ENCODE assay signal across 8 mouse cellular contexts in the genomic region with DNA sequence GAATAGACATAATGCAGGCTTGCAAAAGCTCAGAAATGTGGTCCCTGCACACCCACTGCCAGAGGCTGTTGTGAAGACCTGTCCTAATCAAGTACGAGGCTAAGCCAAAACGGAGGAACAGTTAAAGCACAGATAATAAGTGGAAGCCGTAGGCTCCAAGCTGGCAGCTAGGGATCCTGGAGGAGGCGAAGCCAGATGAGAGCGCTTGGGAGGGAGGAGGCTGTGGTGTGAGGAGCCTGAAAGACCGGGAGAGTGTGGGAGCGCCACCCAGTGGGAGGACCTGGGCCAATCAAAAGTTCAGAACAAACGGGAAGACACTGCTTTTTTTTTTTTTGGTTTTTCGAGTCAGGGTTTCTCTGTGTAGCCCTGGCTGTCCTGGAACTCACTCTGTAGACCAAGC. TPM values are rescaled to one million over a fixed set of nuclear protein-coding genes. Genes with fewer than 3 reads are reported as not detected.
DNase-seq lines count a peak whose midpoint lies in the region; ATAC-seq and TF ChIP-seq lines count a peak whose summit lies in the region.

No protein-coding gene starts in this region.

- 5% methylated on average over 9 of the region's 9 CpGs for WGBS in thymus, adult 2 months
- 5% methylated on average over 9 of the region's 9 CpGs for WGBS in midbrain, embryonic 11.5 days

- H3K4me3 ChIP-seq in thymus, adult 2 months (ENCODE audit: control insufficient read depth, insufficient read depth, low read length) = no peak overlapping the region
- no peak overlapping the region for H3K4me3 ChIP-seq in midbrain, embryonic 11.5 days (ENCODE audit: low read depth, low read length)

- no peak overlapping the region for H3K27ac ChIP-seq in thymus, adult 2 months (ENCODE audit: control insufficient read depth, insufficient read depth, low read length)
- H3K27ac ChIP-seq in midbrain, embryonic 11.5 days (ENCODE audit: low read depth, low read length) = no peak overlapping the region

- intact Hi-C loops in gastrocnemius, postnatal 36 days (cut with DNase I) = no loop called here
- intact Hi-C loops in left cerebral cortex, postnatal 4 days (cut with DNase I) = no loop called here

- H3K4me1 ChIP-seq in thymus, adult 2 months (replicated peaks; ENCODE audit: control insufficient read depth, insufficient read depth, low read length) = peaks cover 11% of the 10 kb centered on the region
- 0 out of 2 replicates have a peak, but pooled peaks cover 2% of the 10 kb centered on the region for H3K4me1 ChIP-seq in midbrain, embryonic 11.5 days (ENCODE audit: control insufficient read depth, insufficient read depth, low read length)

- no peak overlapping the region; the same call in 1 of the 2 replicates for H3K4me2 ChIP-seq in midbrain, embryonic 11.5 days

- no peak for TF ChIP-seq POLR2A in thymus, adult 2 months (IDR thresholded peaks at IDR 0.05; ENCODE audit: control insufficient read depth, extremely low read depth, insufficient read depth, low read length, poor library complexity)

- no peaks in the 10 kb centered on the region for H3K36me3 ChIP-seq in thymus, adult 2 months (ENCODE audit: control insufficient read depth, insufficient read depth, low read length)
- H3K36me3 ChIP-seq in midbrain, embryonic 11.5 days (ENCODE audit: control insufficient read depth, insufficient read depth, low read length) = no peaks in the 10 kb centered on the region
- H3K36me3 ChIP-seq in splenic B cell, adult 2 months (ENCODE audit: control insufficient read depth, insufficient read depth, low read length, poor library complexity, severe bottlenecking) = no peaks in the 10 kb centered on the region

- peak; percentile 93 for ATAC-seq in common myeloid progenitor, adult 5-6 weeks (replicated peaks; ENCODE audit: low read depth, poor library complexity, severe bottlenecking)
- ATAC-seq in midbrain, embryonic 11.5 days (ENCODE audit: low FRiP score) = peak; percentile 33; the same call in 1 of the 2 replicates

- TF ChIP-seq CTCF in thymus, adult 2 months (IDR thresholded peaks at IDR 0.05; ENCODE audit: borderline replicate concordance, control insufficient read depth, extremely low read depth, insufficient read depth, low read length, poor library complexity) = 0 out of 2 replicates have a peak, but pooled peaks have one; percentile 29

- peak; percentile 48 for DNase-seq in thymus, adult 2 months
- no peak for DNase-seq in thymus, adult 18-20 months
- DNase-seq in gastrocnemius, postnatal 36 days = peak; percentile 72 to 84
- peak; percentile 85 for DNase-seq in kidney, adult 18-20 months
- peak; percentile 78 for DNase-seq in left cerebral cortex, postnatal 4 days
- DNase-seq in midbrain, embryonic 11.5 days (ENCODE audit: low spot score, missing footprints) = peak; percentile 97
- peak; percentile 32 for DNase-seq in splenic B cell, adult 2 months (ENCODE audit: low read depth, low spot score)

- no peaks in the 10 kb centered on the region for H3K27me3 ChIP-seq in thymus, adult 2 months (ENCODE audit: control insufficient read depth, insufficient read depth, low read length)
- no peaks in the 10 kb centered on the region for H3K27me3 ChIP-seq in midbrain, embryonic 11.5 days (ENCODE audit: control insufficient read depth, insufficient read depth, low read length)
- no peaks in the 10 kb centered on the region for H3K27me3 ChIP-seq in splenic B cell, adult 2 months (ENCODE audit: control insufficient read depth, insufficient read depth, low read length, poor library complexity, severe bottlenecking)

- no peak overlapping the region for H3K9ac ChIP-seq in midbrain, embryonic 11.5 days (ENCODE audit: low read length)

- H3K9me3 ChIP-seq in midbrain, embryonic 11.5 days (ENCODE audit: control insufficient read depth, low read length) = no peaks in the 10 kb centered on the region

RNA-seq across cellular contexts. Expression of gene Dpep1, which starts 4.6 kb away (rescaled TPM):
- 4.5 and 13.2 TPM in 2 replicates for polyA plus RNA-seq in thymus, adult 2 months (2012; rRNA removed)
- not detected in 2 replicates for total RNA-seq in common myeloid progenitor, adult 5-6 weeks (2017)
- total RNA-seq in gastrocnemius, postnatal 36 days (2021) = 10 to 100 TPM; 11.7 to 14.6 TPM
- total RNA-seq in left cerebral cortex, postnatal 4 days (2021) = not detected
- 1.7 and 2.2 TPM in 2 replicates for polyA plus RNA-seq in midbrain, embryonic 11.5 days (2014; fragmentation: Nextera tagmentation; extraction: Ambion mirVana)

RNA-seq across cellular contexts. Expression of gene Chmp1a, which starts 21.9 kb away (rescaled TPM):
- 122 and 128 TPM in 2 replicates for polyA plus RNA-seq in thymus, adult 2 months (2012; rRNA removed)
- total RNA-seq in common myeloid progenitor, adult 5-6 weeks (2017) = 23.5 and 26.8 TPM in 2 replicates
- 10 to 100 TPM; 47.8 to 49.7 TPM for total RNA-seq in gastrocnemius, postnatal 36 days (2021)
- 100 to 1,000 TPM; 103 to 129 TPM for total RNA-seq in left cerebral cortex, postnatal 4 days (2021)
- 92.7 and 104 TPM in 2 replicates for polyA plus RNA-seq in midbrain, embryonic 11.5 days (2014; fragmentation: Nextera tagmentation; extraction: Ambion mirVana)

RNA-seq across cellular contexts. Expression of gene Spata33, which starts 22.0 kb away (rescaled TPM):
- polyA plus RNA-seq in thymus, adult 2 months (2012; rRNA removed) = 0.66 and 1.1 TPM in 2 replicates
- total RNA-seq in common myeloid progenitor, adult 5-6 weeks (2017) = 0.59 and 3.6 TPM in 2 replicates
- total RNA-seq in gastrocnemius, postnatal 36 days (2021) = 1 to 10 TPM in 1 of 2 experiments, under 1 TPM in 1; 0.72 to 1.2 TPM
- total RNA-seq in left cerebral cortex, postnatal 4 days (2021) = 1 to 10 TPM; 7.3 to 8.9 TPM
- polyA plus RNA-seq in midbrain, embryonic 11.5 days (2014; fragmentation: Nextera tagmentation; extraction: Ambion mirVana) = 5.9 and 6.0 TPM in 2 replicates

RNA-seq across cellular contexts. Expression of gene Sult5a1, which starts 32.6 kb away (rescaled TPM):
- 12.4 and 17.5 TPM in 2 replicates for polyA plus RNA-seq in thymus, adult 2 months (2012; rRNA removed)
- total RNA-seq in common myeloid progenitor, adult 5-6 weeks (2017) = not detected in 2 replicates
- total RNA-seq in gastrocnemius, postnatal 36 days (2021) = 1 to 10 TPM; 2.8 to 3.0 TPM
- not detected for total RNA-seq in left cerebral cortex, postnatal 4 days (2021)
- polyA plus RNA-seq in midbrain, embryonic 11.5 days (2014; fragmentation: Nextera tagmentation; extraction: Ambion mirVana) = 2.9 and 3.2 TPM in 2 replicates

RNA-seq across cellular contexts. Expression of gene Cdk10, which starts 34.0 kb away (rescaled TPM):
- polyA plus RNA-seq in thymus, adult 2 months (2012; rRNA removed) = 63.4 and 70.8 TPM in 2 replicates
- 15.7 and 21.1 TPM in 2 replicates for total RNA-seq in common myeloid progenitor, adult 5-6 weeks (2017)
- 10 to 100 TPM; 10.6 to 12.7 TPM for total RNA-seq in gastrocnemius, postnatal 36 days (2021)
- 10 to 100 TPM; 84.6 to 91.6 TPM for total RNA-seq in left cerebral cortex, postnatal 4 days (2021)
- 30.9 and 34.3 TPM in 2 replicates for polyA plus RNA-seq in midbrain, embryonic 11.5 days (2014; fragmentation: Nextera tagmentation; extraction: Ambion mirVana)

Comparison
In these comparisons a context has a peak if more than half of its experiments do, and no peak if none do; other contexts are left out.
1. DNase-seq: peak in thymus, adult 2 months (single experiment), gastrocnemius, postnatal 36 days (2 of 2), kidney, adult 18-20 months (single experiment), left cerebral cortex, postnatal 4 days (single experiment), midbrain, embryonic 11.5 days (single experiment) and splenic B cell, adult 2 months (single experiment); none in thymus, adult 18-20 months (0 of 2).
2. RNA of gene Dpep1, which starts 4.6 kb away (total RNA-seq): 11.7 to 14.6 TPM in gastrocnemius, postnatal 36 days; not detected in common myeloid progenitor, adult 5-6 weeks and not detected in left cerebral cortex, postnatal 4 days; every median in the first group is over 10 times any median in the second.